Mouse (Mus musculus): Measurements from ENCODE around the gene Coro7. TPM values are rescaled to one million over a fixed set of nuclear protein-coding genes. Genes with fewer than 3 reads are reported as not detected.
"Not testable (repeated sequence)": the region's sequence is repeated elsewhere in the genome, so short reads cannot be mapped to it uniquely, and the experiment has no call there.

Coro7 gene
- total RNA-seq, 4 experiments from 2014 or later = 23.1 to 41.9 (median 36.7) TPM

DNA sequence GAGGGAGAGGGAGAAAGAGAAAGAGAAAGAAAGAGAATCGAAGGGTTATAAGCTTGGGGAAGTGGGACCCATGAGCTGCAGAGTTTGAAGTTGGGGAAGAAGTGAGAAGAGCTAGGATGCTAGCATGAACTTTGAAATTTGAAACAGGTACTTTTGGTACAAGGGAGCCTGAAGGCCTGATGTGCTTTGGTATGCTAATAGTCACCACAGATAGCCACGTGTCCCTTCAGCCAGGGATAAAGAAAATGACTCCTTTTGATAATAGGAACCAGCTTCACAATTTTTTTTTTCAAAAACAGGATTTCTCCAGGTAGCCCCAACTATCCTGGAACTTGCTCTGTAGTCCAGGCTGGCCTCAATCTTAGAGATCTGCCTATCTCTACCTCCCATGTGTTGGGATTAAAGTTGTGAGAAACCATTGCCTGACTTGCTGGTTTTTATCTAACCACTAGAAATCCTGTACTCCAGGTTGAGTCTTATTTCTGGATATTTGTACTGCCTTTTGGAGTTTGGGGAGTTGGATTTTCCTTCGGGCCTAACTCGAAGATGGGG is 3.1 kb upstream of the Coro7 start:
- no peak for DNase-seq

DNA sequence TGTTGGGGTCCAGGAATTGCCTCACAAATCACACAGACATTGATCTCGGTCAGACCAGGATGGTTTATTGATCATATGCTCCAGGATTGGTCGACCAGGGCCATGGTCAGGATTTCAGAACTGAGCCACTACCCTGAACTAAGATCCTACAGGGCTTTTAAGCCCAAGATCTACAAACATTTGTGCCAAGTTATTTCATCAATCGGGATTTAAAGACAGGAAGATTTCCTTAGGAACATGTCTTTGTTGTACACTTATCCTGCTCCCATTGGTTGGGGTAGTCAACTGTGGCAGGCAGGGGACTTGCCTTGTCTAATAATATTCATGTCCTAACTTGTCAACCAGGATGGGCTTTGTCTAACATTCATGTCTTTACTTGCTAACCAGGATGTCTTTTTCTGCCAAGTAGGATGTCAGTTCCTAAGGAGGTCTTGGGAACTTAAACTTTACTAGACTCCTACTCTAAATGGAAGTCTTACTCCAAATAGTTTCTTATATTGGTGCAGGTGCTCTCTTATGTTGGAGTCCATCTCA is 1.4 kb upstream of the Coro7 start:
- not testable (repeated sequence) for DNase-seq

DNA sequence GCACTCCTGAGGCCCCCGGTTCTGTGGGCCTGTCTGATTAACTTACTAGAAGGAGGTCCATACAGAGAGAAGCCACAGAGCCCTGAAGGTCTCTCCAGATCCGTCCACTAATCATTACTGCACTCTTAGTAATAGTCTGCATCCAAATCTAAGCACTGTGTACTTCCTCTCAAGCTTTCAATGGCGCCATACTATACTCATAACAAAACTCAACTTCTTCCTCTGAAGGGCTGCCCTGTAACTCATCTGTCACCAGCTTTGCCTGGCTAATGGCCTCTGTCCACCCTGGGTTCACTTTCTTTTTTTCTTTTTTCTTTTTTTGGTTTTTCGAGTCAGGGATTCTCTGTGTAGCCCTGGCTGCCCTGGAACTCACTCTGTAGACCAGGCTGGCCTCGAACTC is 1.5 kb downstream of the Coro7 start:
- no peak for DNase-seq

- DNase-seq = no peak
These were observed 2.7 kb downstream of the Coro7 start for GRCm38 (mm10) chr16:4676836-4677235.

DNA sequence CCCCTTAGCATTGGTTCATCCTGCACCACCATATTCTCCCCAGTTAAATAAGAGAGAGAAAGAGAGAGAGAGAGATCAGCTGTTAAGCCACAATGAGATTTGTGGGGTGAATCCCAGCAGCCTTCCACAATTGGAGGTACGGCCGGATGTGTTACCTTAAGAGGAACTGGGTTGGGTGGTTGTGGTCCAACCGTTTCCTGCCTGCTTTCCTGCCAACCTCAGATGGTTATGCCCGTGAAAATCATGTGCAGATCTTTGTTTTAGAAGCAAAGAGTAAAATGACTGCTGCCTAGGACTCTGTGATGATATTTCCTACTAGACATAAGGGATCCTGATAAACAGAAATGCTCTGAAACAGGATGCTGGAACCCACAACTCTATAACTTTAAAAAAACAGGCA is 5.5 kb downstream of the Coro7 start:
- DNase-seq = no peak

DNA sequence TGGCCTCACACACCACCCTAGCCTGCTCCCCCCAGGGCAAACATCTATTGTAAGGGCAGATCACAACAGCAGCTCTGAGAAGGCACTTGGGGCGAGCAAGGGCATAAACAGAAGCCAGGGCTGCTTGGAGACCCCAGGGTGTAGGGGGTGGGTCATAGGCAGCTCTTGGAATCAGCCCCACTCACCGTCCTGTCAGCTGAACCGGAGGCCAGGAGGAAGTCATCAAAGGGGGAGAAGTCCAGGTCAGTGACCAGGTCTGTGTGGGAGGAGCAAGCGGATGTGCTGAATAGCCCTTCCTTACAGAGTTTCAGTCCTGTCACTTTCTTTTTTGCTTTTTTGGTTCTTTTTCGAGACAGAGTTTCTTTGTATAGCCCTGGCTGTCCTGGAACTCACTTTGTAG is 9.3 kb downstream of the Coro7 start:
- no peak for DNase-seq

- DNase-seq = peak; percentile 72
These were observed 12.3 kb downstream of the Coro7 start for GRCm38 (mm10) chr16:4667190-4667808.

- DNase-seq = no peak
These were observed 13.9 kb downstream of the Coro7 start for GRCm38 (mm10) chr16:4665726-4666125.

GRCm38 (mm10) chr16:4663806-4664205 is 15.8 kb downstream of the Coro7 start:
- no peak for DNase-seq

- no peak for DNase-seq
These were observed 18.0 kb downstream of the Coro7 start for GRCm38 (mm10) chr16:4661605-4662004.

DNA sequence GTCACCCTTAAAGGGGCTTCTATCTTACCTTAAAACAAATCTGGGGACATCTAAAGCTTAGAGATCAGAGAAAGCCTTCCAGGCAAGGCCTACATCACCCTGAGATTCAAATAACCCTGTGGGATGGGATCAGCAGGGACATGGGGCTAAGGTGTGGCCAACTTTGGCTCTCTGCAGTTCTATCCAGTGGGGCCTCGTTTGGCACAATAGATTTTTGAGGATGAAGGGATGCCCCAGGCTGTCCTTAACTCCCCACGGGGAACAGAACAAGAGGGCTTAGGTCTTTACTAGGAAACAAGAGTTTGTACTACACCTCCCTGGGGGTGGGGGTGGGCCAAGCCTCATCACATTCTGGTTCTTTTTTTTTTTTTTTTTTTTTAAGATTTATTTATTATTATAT is 20.3 kb downstream of the Coro7 start:
- DNase-seq = no peak

DNA sequence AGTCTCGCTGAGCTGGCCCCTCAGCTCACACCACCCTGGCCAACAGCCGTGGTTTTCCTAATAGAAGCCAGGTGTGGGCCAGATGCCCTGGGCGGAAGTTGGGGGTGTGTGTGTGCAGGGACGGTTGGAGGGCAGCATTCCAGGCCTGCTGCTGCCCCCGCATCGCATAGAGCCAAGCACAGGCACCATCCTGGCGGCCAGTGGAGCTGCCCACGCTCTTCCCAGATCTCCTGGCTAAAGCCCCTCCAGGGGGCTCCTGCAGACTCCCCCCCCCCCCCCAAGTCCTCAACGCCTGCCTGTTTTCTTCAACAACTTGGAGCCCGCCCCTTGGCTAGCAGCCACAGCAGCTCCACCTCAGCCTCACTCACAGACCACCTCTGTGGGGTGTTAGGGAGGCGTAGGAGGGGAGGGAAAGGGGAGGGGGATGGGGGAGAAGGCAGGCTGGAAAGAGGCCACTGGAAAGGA is 20.8 kb downstream of the Coro7 start:
- DNase-seq = no peak

- DNase-seq = no peak
These were observed 23.0 kb downstream of the Coro7 start for GRCm38 (mm10) chr16:4656571-4657081.

- DNase-seq = no peak
These were observed 23.6 kb downstream of the Coro7 start for GRCm38 (mm10) chr16:4655764-4656570.

GRCm38 (mm10) chr16:4655251-4655734 is 24.3 kb downstream of the Coro7 start:
- DNase-seq = no peak

DNA sequence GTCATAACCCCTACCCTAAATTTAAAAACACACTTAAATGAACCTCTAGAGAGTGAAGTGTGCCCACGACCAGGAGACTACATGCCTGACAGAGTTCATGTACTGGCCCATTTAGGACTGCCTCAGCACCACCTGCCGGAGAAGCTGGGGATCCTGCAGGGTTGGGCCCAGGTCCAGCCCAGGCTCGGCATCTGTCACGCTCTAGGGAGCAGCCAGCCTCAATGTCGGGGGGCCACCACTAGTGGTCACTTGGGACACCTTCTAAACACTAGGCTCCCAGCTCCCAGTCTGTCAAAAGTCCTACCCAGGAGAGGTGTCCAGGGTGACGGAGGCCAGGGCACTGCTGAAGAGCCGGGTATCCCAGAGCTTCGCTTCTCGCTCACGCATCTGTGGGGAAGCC is 24.9 kb downstream of the Coro7 start:
- DNase-seq = no peak

GRCm38 (mm10) chr16:4652707-4653416 is 26.7 kb downstream of the Coro7 start:
- no peak for DNase-seq

- DNase-seq = no peak
These were observed 28.0 kb downstream of the Coro7 start for GRCm38 (mm10) chr16:4651624-4652023.

DNA sequence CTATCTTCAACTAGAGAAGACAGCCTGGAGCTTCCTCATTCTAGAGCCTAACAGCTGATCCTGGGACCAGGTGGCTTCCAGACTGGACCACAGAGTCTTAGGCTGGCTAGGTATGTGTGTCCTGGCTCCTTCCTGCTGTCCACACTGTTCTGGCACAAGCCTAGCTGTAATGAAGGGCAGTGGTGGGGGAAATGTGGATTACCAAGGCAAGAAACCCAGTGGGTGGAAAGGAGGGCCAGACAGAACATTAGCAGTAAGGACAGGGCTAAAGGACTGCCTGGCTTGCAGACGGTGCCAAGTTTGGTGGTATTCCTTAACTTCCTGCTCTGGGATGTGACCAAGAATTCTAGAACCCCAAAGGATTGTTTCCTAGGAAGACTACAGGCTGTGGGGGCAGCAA is 28.5 kb downstream of the Coro7 start:
- no peak for DNase-seq

- DNase-seq = no peak
These were observed 29.4 kb downstream of the Coro7 start for GRCm38 (mm10) chr16:4650161-4650560.

- DNase-seq = no peak
These were observed 29.9 kb downstream of the Coro7 start for GRCm38 (mm10) chr16:4649692-4650091.

DNA sequence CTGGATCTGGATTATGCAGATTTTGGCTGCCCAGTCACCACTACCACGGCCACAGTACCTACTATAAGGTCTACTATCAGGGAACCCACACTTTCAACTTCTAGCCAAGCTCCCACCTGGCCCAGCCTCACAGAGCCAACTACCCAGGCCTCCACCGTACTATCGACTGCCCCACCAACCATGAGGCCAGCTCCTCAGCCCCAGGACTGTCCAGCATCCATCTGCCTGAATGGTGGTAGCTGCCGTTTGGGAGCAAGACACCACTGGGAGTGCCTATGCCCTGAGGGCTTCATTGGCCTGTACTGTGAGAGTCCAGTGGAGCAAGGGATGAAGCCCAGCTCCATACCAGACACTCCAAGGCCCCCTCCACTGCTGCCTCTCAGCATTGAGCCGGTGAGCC is 30.4 kb downstream of the Coro7 start:
- no peak for DNase-seq
